Mouse (Mus musculus): Measurements from ENCODE around the gene Olfr718-ps1. TPM values are rescaled to one million over a fixed set of nuclear protein-coding genes. Genes with fewer than 3 reads are reported as not detected.
A peak's percentile ranks its signal among the peaks of the same experiment; 100 is the strongest.
"Not testable (repeated sequence)": the region's sequence is repeated elsewhere in the genome, so short reads cannot be mapped to it uniquely, and the experiment has no call there.

Gene Olfr718-ps1
- not detected in 3 replicates for total RNA-seq (2017)

DNA sequence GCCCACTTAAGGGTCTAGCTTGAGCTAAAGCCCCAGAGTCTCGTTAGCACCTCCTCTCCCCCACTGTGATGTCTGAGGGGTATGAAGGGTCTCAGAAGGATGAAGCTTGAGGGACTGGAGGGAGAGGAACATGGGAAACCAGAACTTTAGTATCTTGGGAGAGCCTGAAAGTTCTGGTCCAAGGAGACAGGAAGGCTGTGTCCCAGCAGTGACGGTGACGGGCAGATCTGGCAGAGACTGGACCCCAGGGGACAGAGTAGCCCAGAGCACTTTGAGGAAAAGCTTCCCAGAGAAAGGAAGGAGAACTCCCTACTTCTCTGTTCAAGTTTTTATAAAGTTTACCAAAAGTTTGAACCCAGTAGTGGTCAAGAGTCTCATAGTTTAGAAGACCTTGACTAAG lies at the start of gene Olfr718-ps1:
TSS of gene Olfr718-ps1 (minus strand) at position 101 of the 400 bp plus-strand sequence.
- ATAC-seq (replicated peaks; ENCODE audit: insufficient number of reproducible peaks, low FRiP score, low TSS enrichment, poor library complexity, severe bottlenecking): no peak

DNA sequence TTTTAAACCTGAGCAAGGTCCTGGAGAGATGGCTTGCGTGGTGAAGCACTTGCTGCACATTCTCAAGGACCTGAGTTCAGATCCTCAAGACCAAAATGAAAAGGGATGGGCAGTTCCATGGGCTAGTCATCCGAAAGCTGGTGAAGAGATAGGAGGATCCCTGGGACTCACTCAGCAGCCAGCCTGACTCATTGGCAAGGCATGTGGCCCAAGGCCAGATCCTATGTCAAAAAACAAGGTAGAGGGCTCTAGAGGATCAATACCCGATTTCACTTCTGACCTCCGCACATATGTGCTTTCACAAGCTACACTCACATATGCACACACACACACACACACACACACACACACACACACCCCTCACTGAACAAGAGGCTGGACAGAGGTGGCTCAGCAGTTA lies 49.1 kb upstream of the Olfr718-ps1 start:
- no peak for ATAC-seq (replicated peaks; ENCODE audit: insufficient number of reproducible peaks, low FRiP score, low TSS enrichment, poor library complexity, severe bottlenecking)

DNA sequence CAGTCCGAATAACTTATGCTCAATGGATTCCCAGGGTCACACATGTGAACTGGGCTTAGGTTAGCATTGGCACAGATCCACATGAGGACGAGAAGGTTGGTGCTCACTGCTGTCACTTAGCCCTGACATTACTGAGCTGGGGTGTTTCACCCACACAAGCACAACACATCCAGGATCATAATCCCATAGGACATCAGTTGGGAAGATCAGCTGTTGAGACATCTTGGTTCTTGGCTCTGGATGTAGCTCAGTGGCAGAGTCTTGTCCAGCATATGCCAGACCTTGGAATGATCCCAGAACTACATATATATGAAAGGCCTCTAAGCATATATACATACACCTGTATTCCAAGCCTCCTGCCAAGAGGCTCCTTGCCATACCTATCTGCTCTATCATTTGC lies 47.8 kb upstream of the Olfr718-ps1 start:
- no peak for ATAC-seq (replicated peaks; ENCODE audit: insufficient number of reproducible peaks, low FRiP score, low TSS enrichment, poor library complexity, severe bottlenecking)

DNA sequence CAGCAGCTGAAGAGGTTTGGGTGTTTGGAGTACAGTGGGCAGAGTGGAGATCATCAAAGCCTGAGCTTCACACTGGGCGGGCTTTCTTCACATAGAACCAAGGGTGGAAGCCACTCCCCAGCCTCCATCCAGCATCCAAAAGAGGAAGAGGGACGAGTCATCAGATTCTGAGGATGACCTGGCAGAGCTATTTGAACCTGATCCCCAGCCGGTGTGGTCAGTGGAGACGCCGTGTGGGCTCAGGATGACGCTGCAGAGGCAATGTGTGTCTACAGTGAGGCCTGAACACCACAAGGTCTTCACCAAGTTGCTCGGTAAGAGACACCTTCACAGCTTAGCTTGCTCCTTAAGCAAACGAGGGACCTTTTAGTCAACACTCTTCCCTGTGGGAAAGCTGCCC lies 47.4 kb upstream of the Olfr718-ps1 start:
- ATAC-seq (replicated peaks; ENCODE audit: insufficient number of reproducible peaks, low FRiP score, low TSS enrichment, poor library complexity, severe bottlenecking): not testable (repeated sequence)

DNA sequence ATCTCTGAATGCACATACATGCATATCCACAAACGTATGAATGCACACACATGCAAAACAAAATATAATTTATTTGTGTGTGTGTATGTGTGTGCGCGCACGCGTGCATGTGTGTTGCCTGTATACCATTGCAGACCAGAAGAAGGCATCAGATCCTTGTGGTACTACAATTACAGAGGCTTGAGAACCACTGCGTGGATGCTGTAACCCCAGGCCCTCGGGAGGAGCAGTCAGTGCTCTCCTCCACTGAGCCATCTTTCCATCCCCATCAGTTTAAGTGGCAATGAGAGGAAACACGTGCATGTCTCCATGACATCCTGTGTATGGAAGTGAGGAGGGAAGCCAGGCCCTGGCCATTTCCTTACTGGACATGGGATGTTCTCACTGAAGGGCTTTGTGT lies 45.4 kb upstream of the Olfr718-ps1 start:
- no peak for ATAC-seq (replicated peaks; ENCODE audit: insufficient number of reproducible peaks, low FRiP score, low TSS enrichment, poor library complexity, severe bottlenecking)

DNA sequence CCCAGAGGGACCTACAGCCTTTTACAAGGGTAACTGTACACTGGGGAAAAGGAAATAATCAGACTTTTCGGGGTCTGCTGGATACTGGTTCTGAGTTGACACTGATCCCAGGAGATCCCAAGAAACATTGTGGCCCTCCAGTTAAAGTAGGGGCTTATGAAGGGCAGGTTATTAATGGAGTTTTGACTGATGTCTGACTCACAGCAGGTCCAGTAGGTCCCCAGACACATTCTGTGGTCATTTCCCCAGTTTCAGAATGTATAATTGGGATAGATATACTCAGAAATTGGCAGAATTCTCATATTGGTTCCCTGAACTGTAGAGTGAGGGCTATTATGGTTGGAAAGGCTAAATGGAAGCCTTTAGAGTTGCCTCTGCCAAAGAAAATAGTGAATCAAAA lies 40.6 kb upstream of the Olfr718-ps1 start:
- not testable (repeated sequence) for ATAC-seq (replicated peaks; ENCODE audit: insufficient number of reproducible peaks, low FRiP score, low TSS enrichment, poor library complexity, severe bottlenecking)

DNA sequence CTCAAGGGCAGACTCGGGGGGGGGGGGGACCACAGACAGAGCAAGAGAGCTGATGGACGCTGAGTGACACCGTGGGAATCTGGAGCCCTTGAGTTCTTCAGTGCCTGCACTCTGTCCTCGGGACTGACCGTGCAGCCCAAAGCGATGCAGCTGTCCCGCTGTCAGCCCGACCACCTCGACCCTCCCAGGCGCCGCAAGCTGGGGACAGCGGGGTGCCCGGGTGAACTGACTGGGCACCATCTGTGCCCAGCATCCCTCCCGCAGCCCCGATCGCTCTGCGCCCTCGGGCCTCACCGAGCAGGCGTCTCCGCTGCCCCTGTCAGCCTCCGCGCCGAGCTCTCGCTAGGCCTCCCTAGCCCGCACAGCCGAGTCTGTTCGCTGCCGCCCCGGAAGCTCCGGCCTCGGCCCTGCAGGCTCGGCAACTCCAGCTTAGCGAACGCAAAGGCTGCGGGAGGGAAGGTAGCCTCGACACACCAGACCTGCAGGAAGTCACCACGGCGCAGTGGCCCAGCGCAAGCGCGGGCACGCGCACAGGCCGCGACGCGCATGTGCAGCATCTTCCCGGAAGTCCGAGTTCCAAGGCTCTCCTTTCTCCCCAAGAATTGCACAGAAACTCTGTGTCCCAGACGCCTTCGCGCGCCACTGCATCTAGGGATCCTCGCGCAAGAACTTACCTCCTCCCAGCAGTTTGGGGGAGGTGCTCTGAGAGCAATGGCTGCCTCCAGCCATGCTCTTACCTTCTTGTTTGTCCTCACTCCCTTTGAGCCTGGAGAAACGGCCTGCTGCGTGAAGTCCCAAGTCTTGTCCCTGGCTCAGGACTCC lies 33.1 kb upstream of the Olfr718-ps1 start, which contains the start of the genes Rbak and Spdye4b:
TSS of gene Rbak (minus strand) at position 521 of the 822 bp plus-strand sequence.
TSS of gene Spdye4b (plus strand) at position 763 of the 822 bp plus-strand sequence.
- ATAC-seq (replicated peaks; ENCODE audit: insufficient number of reproducible peaks, low FRiP score, low TSS enrichment, poor library complexity, severe bottlenecking): peak; percentile 96

DNA sequence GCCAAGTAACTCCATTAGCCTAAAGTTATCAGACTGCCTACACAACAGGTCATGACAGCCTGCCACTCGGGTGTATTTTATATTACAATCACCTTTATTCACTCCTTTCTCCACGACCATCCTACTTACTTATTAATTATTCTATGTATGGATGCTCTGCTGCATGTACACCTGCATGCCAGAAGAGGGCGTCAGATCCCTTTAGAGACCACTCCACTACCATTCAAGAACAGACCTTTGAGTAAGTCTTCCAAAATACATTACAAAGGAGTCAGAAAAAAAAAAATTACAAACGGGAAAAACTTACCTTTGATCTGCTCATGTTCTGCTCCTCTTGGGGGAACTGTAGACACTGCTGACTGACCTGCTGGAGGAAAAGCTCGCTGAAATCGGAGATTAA lies 31.8 kb upstream of the Olfr718-ps1 start:
- ATAC-seq (replicated peaks; ENCODE audit: insufficient number of reproducible peaks, low FRiP score, low TSS enrichment, poor library complexity, severe bottlenecking): no peak

DNA sequence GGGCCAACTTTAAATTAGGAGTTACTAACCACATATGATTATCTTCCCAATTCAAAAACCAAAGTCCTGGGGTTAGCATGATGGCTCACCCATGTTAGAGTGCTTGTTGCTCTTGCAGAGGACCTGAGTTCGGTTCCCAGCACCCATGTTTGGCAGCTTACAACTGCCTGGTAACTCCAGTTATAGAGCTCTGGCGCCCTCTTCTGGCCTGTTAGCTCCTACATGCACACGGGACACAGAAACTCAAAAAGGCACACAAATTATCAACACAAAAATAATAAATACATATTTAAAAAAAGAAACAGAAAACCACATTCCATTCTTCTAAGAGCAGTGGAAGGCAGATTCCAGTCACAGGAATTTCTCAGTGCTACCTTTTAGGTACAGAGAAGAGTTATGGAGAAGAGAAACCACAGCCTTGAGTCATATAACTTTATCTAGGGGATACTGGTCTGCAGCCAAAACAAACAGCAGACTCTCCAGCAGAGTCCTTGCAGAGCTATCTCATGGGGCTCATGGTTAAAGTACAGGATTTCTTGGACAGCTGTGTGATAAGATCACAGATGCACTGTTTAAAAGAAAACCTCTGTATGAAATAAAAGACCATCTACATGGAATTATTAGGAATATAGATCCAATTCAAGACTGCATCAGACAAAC lies 30.3 kb upstream of the Olfr718-ps1 start:
- no peak for ATAC-seq (replicated peaks; ENCODE audit: insufficient number of reproducible peaks, low FRiP score, low TSS enrichment, poor library complexity, severe bottlenecking)

DNA sequence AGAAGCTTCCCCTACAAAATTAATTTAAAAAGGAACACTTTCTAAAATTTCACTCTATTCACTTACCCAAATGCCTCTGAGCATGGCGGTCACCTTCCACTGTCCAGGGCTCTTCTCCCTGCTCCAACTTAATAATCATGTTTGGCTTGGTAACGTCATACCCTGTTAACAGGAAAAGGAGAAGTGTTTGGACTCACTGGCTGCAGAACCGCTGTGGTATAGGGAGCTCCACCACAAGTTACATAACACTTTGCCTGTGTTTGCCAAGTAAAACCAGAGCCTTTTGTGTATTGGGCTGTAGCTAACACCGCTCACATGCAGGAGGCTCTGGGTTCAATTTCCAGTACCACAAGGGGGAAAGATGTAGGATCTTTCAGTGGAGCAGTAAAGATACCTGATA lies 28.6 kb upstream of the Olfr718-ps1 start:
- no peak for ATAC-seq (replicated peaks; ENCODE audit: insufficient number of reproducible peaks, low FRiP score, low TSS enrichment, poor library complexity, severe bottlenecking)

DNA sequence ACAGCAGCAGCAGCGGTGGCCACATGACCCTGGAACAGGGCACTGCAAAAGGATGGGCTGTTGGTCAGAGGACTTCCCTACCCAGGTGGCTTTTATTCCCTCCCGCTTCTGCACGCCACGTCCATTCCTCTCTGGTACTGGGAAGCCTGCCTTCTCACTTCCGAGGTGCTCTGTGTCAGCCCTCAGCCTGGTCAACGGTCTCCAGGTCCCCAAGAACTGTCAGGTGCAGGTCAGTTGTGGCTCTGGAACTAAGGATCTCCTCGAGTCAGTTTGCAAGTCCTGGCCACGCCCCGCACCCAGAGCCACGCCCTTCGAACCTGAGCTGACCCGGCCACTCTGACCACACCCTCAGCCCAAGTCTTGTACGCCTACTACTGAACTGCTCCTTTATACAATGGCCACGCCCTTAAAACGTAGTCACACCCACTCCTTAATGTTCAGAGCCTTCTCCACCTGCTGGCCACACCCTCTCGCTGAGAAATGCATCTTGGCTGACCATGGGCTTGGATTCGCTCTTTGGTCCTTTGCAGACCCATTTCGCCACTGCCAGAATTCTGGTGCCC lies 18.2 kb upstream of the Olfr718-ps1 start:
- peak; percentile 71 for ATAC-seq (replicated peaks; ENCODE audit: insufficient number of reproducible peaks, low FRiP score, low TSS enrichment, poor library complexity, severe bottlenecking)

DNA sequence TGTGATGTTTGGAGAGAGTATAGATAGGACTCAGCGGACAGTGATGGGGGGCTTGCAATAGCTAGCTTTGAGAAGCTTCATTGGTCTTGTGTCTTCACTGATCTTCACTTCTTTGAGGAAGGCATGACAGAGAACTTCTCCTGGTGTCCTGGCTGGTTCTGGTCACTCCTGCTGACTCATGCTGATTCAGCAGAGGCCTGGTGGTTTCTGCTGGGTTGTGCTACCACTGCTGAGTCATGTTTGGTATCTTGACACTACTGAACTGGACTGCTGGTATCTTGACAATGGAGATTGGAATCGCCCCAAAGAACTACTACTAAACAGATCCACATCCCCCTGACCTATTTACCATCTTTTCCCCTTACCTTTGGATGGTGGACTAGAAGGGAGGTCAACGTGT lies 8.2 kb upstream of the Olfr718-ps1 start:
- ATAC-seq (replicated peaks; ENCODE audit: insufficient number of reproducible peaks, low FRiP score, low TSS enrichment, poor library complexity, severe bottlenecking): no peak

DNA sequence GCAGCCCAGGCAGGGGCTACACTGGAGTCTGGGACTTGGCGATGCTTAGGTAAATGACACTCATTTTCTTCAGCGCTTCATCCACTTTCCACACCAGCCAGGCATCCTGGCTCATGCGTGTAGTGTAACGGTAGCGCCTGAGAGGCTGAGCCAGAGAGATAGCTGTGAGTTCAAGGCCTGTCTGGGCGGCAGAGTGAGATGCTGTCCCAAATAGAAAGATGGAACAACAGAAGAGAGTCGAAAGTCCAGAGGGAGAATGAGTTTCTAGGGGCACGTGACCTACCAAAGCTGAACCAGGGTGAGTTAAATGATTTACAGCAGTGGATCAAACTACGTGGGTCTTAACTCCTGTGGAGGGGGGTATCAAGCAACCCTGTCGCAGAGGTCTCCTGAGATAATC lies 6.4 kb upstream of the Olfr718-ps1 start:
- no peak for ATAC-seq (replicated peaks; ENCODE audit: insufficient number of reproducible peaks, low FRiP score, low TSS enrichment, poor library complexity, severe bottlenecking)

DNA sequence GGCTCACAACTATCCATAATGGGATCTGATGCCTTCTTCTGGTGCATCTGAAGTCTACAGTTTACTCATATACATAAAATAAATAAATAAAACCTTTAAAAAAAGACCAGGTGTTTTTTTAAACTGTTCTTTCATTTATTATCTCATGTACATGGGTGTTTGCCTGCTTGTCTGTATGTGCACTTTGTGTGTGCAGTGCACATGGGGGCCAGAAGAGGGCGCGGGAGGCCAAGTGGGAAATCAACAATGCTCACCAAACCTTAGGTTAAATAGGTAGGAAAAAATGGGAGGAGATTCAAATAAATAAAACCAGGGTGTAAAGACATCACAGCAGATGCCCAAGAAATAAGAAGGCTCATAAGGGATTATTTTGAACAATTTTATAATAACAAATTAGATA lies 2.7 kb upstream of the Olfr718-ps1 start:
- no peak for ATAC-seq (replicated peaks; ENCODE audit: insufficient number of reproducible peaks, low FRiP score, low TSS enrichment, poor library complexity, severe bottlenecking)

DNA sequence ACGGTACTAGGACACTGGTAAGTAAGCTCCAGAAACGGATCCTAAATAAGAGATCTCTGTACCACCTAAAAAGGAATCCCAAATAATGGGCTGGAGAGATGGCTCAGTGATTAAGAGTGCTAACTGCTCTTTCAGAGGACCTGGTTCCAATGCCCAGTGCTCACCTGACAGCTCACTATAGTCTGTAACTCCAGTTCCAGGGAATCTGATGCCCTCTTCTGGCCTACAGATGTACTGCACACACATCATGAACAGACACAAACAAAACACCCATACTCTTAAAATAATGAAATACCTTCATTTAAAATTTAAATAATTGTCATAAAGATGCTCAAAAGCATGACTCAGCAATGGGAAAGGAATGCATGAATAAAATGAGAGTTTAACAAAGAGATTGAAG lies 2.2 kb upstream of the Olfr718-ps1 start:
- no peak for ATAC-seq (replicated peaks; ENCODE audit: insufficient number of reproducible peaks, low FRiP score, low TSS enrichment, poor library complexity, severe bottlenecking)

DNA sequence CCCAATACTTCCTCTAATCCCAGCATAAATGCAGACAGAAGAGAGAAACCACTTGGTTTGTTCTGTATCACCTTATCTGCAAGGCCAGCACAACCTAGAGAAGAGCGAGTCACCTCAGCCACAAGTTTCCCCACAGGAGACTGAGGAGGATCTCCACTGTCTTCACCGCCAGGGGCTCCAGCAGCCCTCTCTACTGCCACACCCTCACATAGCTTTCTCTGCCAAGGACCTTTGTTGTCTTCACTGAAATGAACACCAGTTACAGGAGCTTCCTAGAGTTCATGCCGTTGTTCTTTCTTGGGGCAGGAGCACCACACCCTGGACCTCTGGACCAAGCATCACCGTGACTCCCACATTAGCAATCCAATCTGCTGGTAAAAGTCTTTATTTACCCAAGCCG lies 1.3 kb upstream of the Olfr718-ps1 start:
- ATAC-seq (replicated peaks; ENCODE audit: insufficient number of reproducible peaks, low FRiP score, low TSS enrichment, poor library complexity, severe bottlenecking): no peak

DNA sequence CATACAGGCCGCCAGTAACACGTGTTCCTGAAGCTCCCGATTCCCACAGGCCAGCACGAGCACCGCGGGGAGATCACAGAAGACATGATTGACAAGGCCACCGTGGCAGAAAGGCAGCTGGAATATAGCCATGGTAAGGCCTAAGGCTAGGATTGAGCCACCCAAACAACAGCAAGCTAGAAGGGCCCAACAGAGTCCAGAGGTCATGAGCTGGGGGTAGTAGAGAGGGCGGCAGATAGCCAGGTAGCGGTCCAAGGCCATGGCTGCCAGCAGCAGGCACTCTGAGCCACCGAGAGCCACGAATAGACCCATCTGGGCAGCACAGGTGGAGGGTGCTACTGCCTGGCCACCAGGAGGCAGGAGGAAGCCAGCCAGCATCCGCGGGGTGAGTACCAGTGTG lies 9.8 kb downstream of the Olfr718-ps1 start:
- no peak for ATAC-seq (replicated peaks; ENCODE audit: insufficient number of reproducible peaks, low FRiP score, low TSS enrichment, poor library complexity, severe bottlenecking)

DNA sequence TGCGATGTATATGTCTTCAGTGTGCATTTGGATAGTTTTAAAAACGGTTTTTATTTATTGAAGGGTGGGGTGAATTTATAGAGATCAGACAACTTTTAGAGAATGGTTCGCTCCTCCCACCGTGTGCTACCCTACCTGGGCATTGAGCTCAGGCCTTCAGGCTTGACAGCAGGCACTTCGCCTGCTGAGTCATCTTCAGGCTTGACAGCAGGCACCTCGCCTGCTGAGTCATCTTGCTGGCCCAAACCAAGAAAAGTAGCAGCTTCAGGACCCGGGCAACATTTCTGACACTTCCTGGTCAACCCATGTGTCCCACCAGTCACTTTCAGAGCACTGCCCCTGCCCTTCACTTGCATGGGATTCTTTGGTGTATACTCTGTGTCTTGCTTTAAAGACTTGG lies 12.3 kb downstream of the Olfr718-ps1 start:
- no peak for ATAC-seq (replicated peaks; ENCODE audit: insufficient number of reproducible peaks, low FRiP score, low TSS enrichment, poor library complexity, severe bottlenecking)

DNA sequence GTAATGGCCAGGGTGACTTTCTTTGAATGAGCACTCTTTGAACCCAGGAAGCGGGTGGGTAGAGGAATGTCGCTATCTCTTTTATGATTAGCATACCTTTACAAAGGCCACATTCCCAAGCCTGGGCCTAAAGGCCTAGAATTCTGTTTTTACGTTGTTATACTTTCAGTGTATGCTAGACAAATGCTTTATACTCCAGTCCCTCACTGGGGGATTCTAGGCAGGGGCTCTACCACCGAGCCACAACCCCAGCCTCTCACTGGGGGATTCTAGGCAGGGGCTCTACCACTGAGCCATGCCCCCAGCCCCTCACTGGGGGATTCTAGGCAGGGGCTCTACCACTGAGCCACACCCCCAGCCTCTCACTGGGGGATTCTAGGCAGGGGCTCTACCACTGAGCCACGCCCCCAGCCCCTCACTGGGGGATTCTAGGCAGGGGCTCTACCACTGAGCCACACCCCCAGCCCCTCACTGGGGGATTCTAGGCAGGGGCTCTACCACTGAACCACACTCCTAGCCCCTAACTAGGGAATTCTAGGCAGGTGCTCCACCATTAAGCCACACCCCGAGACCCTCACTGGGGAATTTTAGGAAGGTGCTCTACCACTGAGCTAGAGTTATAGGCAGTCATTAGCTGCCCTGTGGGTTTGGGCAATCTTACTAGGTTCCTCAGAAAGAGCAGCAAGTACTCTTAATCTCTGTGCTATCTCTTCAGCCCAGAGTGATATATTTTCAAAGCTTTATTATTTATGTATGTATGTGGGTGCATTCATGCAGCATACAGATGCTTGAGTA lies 13.0 kb downstream of the Olfr718-ps1 start:
- ATAC-seq (replicated peaks; ENCODE audit: insufficient number of reproducible peaks, low FRiP score, low TSS enrichment, poor library complexity, severe bottlenecking): not testable (repeated sequence)
